Mouse (Mus musculus) embryo, embryonic 10.5 days (tissue): ENCODE measurements around the gene Slc12a9.
"Not testable (repeated sequence)": the region's sequence is repeated elsewhere in the genome, so short reads cannot be mapped to it uniquely, and the experiment has no call there.

Source experiments
- DNase-seq: peaks from one replicate; pipeline ENCODE4 v3.0.0-alpha.2; 2015; ENCODE audit warnings: low spot score

Gene Slc12a9

GRCm38 (mm10) chr5:137287032-137287952, 46.1 kb downstream of the Slc12a9 start, which contains the start of gene Ache:
Gene Ache (plus strand): TSS chr5:137287519.
- peak; percentile 76 for DNase-seq

GRCm38 (mm10) chr5:137286655-137287031, 46.8 kb downstream of the Slc12a9 start:
- peak; percentile 93 for DNase-seq

- DNase-seq: no peak
Observed at GRCm38 (mm10) chr5:137285986-137286385, 47.4 kb downstream of the Slc12a9 start.

- no peak for DNase-seq
Observed at GRCm38 (mm10) chr5:137285045-137285444, 48.4 kb downstream of the Slc12a9 start.

- not testable (repeated sequence) for DNase-seq
Observed at GRCm38 (mm10) chr5:137284411-137284810, 49.0 kb downstream of the Slc12a9 start.

- peak; percentile 69 for DNase-seq
Observed at GRCm38 (mm10) chr5:137277360-137278342, 55.7 kb downstream of the Slc12a9 start.

- DNase-seq: no peak
Observed at GRCm38 (mm10) chr5:137268131-137268910, 65.1 kb downstream of the Slc12a9 start.

- no peak for DNase-seq
Observed at GRCm38 (mm10) chr5:137264787-137265186, 68.6 kb downstream of the Slc12a9 start.
